Mouse (Mus musculus) forebrain, embryonic 14.5 days (tissue): ENCODE data around the gene Hand1. TPM values are rescaled to one million over a fixed set of nuclear protein-coding genes. Genes with fewer than 3 reads are reported as not detected.

Experiments
- ATAC-seq: fragments of 200-750 bp; cut with Nextera tagmentation; 2 replicates; pipeline ENCODE4 v1.8.0; 2017; ENCODE audit warnings: mild to moderate bottlenecking, moderate library complexity
- DNase-seq: peaks from one replicate; pipeline ENCODE4 v3.0.0-alpha.2; 2015; ENCODE audit warnings: low spot score
- H3K27ac ChIP-seq: fragments of 300-500 bp; sonication (generic); 2 replicates; pipeline ENCODE4 v1.5.1; 2014; ENCODE audit warnings: low read depth, mild to moderate bottlenecking, control low read depth, low read length, moderate library complexity
- H3K27me3 ChIP-seq: fragments of 300-500 bp; sonication (generic); replicated peaks from 2 replicates; pipeline ENCODE4 v1.6.1; 2014; ENCODE audit warnings: low read length, control low read depth, mixed read lengths; ENCODE audit not compliant: control insufficient read depth, insufficient read depth
- H3K36me3 ChIP-seq: fragments of 300-500 bp; sonication (generic); 2 replicates; pipeline ENCODE4 v1.6.1; 2014; ENCODE audit warnings: low read length, control low read depth; ENCODE audit not compliant: control insufficient read depth, insufficient read depth
- H3K4me1 ChIP-seq: fragments of 300-500 bp; sonication (generic); 2 replicates; pipeline ENCODE4 v1.6.1; 2014; ENCODE audit warnings: antibody characterized with exemption, low read length, control low read depth; ENCODE audit not compliant: control insufficient read depth, insufficient read depth
- H3K4me2 ChIP-seq: fragments of 300-500 bp; sonication (generic); 2 replicates; pipeline ENCODE4 v1.6.1; 2014; ENCODE audit warnings: mild to moderate bottlenecking, control low read depth, low read length
- H3K4me3 ChIP-seq: fragments of 300-500 bp; sonication (generic); 2 replicates; pipeline ENCODE4 v1.5.1; 2014; ENCODE audit warnings: low read depth, low read length, control low read depth
- H3K9ac ChIP-seq: fragments of 300-500 bp; sonication (generic); 2 replicates; pipeline ENCODE4 v1.6.1; 2014; ENCODE audit warnings: mild to moderate bottlenecking, low read length, control low read depth, moderate library complexity
- H3K9me3 ChIP-seq: fragments of 300-500 bp; sonication (generic); replicated peaks from 2 replicates; pipeline ENCODE4 v1.6.1; 2016; ENCODE audit warnings: low read length, control low read depth, mixed read lengths; ENCODE audit not compliant: control insufficient read depth
- WGBS: fragments of 180-500 bp; shearing (Covaris S2); extraction: QIAGEN DNeasy Blood & Tissue Kit; methylation state at CpG from one replicate; pipeline ENCODE4 v1.1.7; 2014; 5-methylcytosine and 5-hydroxymethylcytosine counted together
- polyA plus RNA-seq: library from polyadenylated mRNA; unstranded; fragments of >200 nt; fragmentation: Nextera tagmentation; extraction: Ambion mirVana; gene quantifications from 2 replicates; pipeline ENCODE4 v1.2.1, GENCODE M21; 2014

Gene Hand1
- polyA plus RNA-seq, 1 experiment from 2014 or later = not detected

DNA sequence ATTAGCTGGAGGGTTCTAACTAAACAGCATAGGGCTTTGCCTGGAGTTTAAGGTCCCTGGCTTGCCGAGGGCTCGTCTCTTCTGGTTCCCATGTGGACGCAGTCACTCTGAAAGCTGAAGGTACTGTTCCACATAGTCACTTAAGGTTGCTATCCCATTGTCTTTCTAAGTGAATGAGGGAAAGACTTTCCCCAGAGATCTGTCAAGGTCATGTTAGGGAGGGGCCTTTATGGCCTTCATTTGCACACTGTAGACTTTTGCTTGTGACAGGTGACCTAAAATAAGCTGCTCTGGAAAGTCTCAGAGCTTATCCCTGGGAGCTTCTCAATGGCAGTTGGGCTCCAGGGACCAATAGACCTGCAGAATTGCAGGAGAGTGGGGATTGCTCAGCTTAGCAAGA is 19.0 kb downstream of the Hand1 start:
- no peak overlapping the region for H3K4me2 ChIP-seq
- no peak overlapping the region for H3K9ac ChIP-seq
- H3K27me3 ChIP-seq = no peaks in the 10 kb centered on the region
- no peaks in the 10 kb centered on the region for H3K9me3 ChIP-seq
- H3K4me1 ChIP-seq = no peaks in the 10 kb centered on the region
- no peak overlapping the region for H3K27ac ChIP-seq
- WGBS = 92% methylated on average over 3 of the region's 3 CpGs
- no peak for DNase-seq
- H3K36me3 ChIP-seq = peaks cover 33% of the 10 kb centered on the region
- H3K4me3 ChIP-seq = no peak overlapping the region
- ATAC-seq = no peak

DNA sequence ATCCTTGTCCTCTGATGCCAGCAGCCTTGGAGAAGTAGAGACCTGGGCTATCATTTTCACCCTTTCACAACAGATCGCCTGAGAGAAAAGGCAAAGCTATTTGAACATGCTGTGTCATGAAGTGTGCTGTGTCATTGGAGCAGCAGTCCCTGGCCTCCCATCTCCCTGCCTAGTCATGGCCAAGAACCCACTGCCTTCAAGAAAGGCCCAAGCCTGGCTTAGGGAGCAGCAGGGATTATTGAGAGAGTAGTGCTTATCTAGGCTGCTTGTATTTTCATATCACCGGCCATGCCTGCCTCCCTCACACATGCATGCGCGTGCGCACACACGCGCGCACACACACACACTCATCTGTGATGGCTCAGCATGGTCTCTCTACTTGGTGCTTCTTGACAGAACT is 20.4 kb downstream of the Hand1 start:
- Histone ChIP-seq H3K27ac (no peak overlapping the region), H3K4me2 (no peak overlapping the region), H3K4me1 (no peaks in the 10 kb centered on the region), H3K27me3 (no peaks in the 10 kb centered on the region), H3K36me3 (peaks cover 38% of the 10 kb centered on the region), H3K9me3 (no peaks in the 10 kb centered on the region), H3K9ac (no peak overlapping the region), H3K4me3 (no peak overlapping the region)
- DNase-seq (no peak), ATAC-seq (no peak)
- WGBS = 97% methylated on average over 8 of the region's 8 CpGs

DNA sequence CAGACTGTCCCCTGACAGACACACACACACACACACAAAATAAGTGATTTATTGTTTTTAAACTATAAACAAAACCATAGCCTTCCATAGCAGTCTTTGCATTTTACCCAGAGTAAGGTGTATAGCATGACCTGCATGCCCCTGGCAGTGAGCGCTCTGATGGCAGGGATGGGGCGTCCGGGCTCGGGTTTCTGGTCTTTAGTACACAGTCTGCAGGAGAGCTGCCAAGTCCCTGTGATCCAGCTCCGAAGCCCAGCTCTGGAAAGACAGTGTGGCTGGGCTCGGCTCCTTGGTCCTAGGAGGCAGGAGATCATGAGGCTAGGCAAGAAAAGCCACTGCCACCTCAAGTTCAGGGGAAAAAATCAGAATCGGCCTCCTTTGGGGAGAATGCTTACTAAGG is 21.6 kb downstream of the Hand1 start:
- Histone ChIP-seq H3K36me3 (peaks cover 42% of the 10 kb centered on the region), H3K27me3 (no peaks in the 10 kb centered on the region), H3K9me3 (no peaks in the 10 kb centered on the region), H3K4me2 (no peak overlapping the region), H3K9ac (no peak overlapping the region), H3K4me1 (no peaks in the 10 kb centered on the region), H3K27ac (no peak overlapping the region), H3K4me3 (no peak overlapping the region)
- WGBS = 91% methylated on average over 7 of the region's 7 CpGs
- DNase-seq = no peak
- ATAC-seq = no peak

DNA sequence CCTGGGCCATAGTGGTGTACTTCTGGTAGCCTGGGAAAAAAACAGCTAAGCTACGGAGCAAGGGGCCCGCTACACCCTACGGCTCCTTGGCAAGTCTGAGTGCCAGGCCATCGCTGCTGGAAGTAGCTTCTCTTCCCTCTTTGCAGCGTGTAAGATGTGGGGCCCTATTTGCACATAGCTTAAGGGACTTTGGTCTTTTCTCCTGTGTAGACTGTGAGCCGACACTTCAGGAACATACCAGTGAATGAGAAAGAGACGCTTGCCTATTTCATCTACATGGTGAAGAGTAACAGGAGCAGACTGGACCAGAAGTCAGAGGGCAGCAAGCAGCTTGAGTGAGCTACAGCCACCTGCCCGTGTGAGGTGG is 22.9 kb downstream of the Hand1 start:
- DNase-seq (no peak), ATAC-seq (no peak)
- H3K27ac ChIP-seq = no peak overlapping the region
- no peaks in the 10 kb centered on the region for H3K9me3 ChIP-seq
- 90% methylated on average over 8 of the region's 8 CpGs for WGBS
- H3K4me1 ChIP-seq = no peaks in the 10 kb centered on the region
- no peak overlapping the region for H3K9ac ChIP-seq
- peaks cover 42% of the 10 kb centered on the region for H3K36me3 ChIP-seq
- no peak overlapping the region for H3K4me2 ChIP-seq
- no peaks in the 10 kb centered on the region for H3K27me3 ChIP-seq
- H3K4me3 ChIP-seq = no peak overlapping the region

DNA sequence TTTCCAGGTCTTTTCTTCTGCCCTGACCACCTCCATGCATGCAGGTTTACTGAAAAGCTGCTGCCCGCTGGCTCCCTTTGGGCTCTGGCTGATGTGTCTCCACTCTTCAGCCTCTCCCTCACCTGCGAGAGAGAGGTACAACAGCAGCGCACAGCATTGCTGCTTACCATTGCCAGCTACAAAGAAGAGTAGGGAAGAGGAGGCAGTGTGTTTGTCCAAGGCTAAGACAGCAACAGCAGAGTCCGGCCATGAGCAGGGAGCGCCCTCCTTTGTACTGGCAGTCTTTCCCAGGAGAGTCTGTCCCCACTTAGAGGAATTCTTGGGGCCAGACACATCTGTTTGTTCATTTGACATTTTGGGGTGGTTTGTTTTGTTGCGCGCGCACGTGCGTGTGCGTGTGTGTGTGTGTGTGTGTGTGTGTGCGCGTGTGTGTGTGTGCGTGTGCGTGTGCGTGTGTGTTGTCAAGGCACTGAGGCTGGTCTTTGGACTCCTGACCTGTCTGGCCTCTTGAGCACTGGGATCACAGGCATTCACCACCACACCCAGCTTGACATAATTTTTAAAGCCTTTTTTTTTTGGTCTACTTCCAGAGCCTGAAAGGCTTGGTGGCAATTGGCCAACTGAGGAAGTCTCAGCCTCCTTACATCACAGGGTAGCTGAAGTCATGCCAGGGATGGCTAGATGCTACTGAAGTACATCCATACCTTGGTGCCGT is 23.4 kb downstream of the Hand1 start:
- ATAC-seq (no peak), DNase-seq (no peak)
- WGBS = 97% methylated on average over 17 of the region's 17 CpGs
- no peak overlapping the region for H3K9ac ChIP-seq
- H3K4me1 ChIP-seq = no peaks in the 10 kb centered on the region
- no peaks in the 10 kb centered on the region for H3K9me3 ChIP-seq
- no peak overlapping the region for H3K4me3 ChIP-seq
- H3K36me3 ChIP-seq = peaks cover 42% of the 10 kb centered on the region
- H3K27ac ChIP-seq = no peak overlapping the region
- no peaks in the 10 kb centered on the region for H3K27me3 ChIP-seq
- no peak overlapping the region for H3K4me2 ChIP-seq

DNA sequence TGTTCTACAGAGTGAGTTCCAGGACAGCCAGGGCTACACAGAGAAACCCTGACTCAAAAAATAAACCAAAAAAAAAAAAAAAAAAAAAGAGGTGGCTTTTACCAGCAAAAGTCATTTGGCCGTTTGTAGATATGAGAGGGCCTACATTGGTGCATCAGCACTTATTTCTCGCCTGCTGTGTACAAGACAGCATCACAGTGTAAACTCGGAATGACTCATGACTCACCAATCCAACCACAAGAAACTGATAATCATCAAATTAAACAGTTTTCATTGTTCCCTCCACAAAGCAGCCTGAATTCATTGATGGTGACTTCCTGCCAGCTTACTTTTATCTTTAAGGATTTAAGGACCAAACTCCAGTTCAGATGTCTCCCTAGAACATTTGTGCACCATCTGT is 27.6 kb downstream of the Hand1 start:
- Histone ChIP-seq H3K36me3 (peaks cover 20% of the 10 kb centered on the region), H3K9me3 (no peaks in the 10 kb centered on the region), H3K4me1 (peaks cover 18% of the 10 kb centered on the region), H3K27me3 (no peaks in the 10 kb centered on the region), H3K27ac (no peak overlapping the region), H3K4me2 (no peak overlapping the region), H3K9ac (no peak overlapping the region), H3K4me3 (no peak overlapping the region)
- DNase-seq = no peak
- no peak for ATAC-seq
- WGBS = 80% methylated on average over 3 of the region's 3 CpGs

DNA sequence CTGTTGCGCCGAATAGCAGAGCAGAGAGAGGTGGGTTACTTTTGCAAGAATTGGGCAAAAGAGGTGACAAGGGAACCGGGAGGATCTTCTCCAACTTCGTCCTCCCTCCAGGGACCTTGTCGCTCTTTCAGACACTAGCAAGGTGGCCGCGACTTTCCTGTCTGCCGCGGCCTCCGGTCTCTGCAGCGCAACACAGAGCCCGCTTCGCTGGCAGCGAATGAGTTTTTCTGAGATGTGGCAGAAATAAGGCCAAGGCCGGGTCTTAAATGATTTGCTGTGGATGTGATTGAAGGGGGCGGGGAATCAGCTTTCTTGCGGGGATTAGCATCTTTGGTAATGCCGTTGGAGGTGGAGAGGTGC is 30.1 kb downstream of the Hand1 start:
- Histone ChIP-seq H3K27ac (0 out of 2 replicates have a peak overlapping the region, but pooled peaks have one; percentile 9), H3K9ac (peak overlapping the region; percentile 87), H3K36me3 (peaks cover 4% of the 10 kb centered on the region; the same call in 1 of the 2 replicates), H3K4me3 (peak overlapping the region; percentile 95), H3K9me3 (no peaks in the 10 kb centered on the region), H3K4me2 (peak overlapping the region; percentile 96), H3K4me1 (peaks cover 18% of the 10 kb centered on the region), H3K27me3 (no peaks in the 10 kb centered on the region)
- under 1% methylated on average over 18 of the region's 18 CpGs for WGBS
- peak; percentile 57 for DNase-seq
- no peak for ATAC-seq

DNA sequence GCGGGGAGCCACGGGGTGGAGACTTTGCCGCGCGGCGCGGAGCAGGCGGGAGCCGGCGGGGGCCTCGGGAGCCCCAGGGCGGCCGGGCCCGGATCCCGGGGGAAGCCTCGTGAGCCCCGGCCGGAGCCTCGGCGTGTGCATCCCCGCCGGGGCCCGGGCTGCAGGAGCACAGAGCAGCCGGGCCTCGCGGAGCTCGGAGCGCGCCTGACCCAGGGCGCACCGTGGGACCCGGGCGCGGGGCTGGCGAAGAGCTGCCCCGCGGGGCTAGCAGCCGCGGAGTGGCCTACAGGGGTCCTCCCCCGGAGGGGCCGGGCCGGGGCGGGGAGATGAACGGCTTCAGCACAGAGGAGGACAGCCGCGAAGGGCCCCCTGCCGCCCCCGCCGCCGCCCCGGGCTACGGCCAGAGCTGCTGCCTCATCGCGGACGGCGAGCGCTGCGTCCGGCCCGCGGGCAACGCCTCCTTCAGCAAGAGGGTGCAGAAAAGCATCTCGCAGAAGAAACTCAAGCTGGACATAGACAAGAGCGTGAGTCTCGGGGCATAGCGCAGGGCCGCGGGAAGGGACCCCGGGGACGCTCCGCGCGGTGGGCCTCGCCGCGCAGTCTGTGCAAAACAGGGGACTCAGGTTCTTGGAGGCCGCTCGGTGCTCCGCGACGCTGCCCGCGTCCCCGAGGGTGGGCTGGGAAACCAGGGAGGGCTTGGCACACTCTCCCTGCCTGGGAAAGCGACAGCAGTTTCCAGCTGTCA is 30.7 kb downstream of the Hand1 start:
- H3K4me2 ChIP-seq = peak overlapping the region; percentile 96
- peaks cover 18% of the 10 kb centered on the region for H3K4me1 ChIP-seq
- ATAC-seq = peak; percentile 59
- peak; percentile 59 for DNase-seq
- peak overlapping the region; percentile 95 for H3K4me3 ChIP-seq
- under 1% methylated on average over 76 of the region's 85 CpGs for WGBS
- no peaks in the 10 kb centered on the region for H3K27me3 ChIP-seq
- peaks cover 3% of the 10 kb centered on the region; the same call in 1 of the 2 replicates for H3K36me3 ChIP-seq
- peak overlapping the region; percentile 48; the same call in 1 of the 2 replicates for H3K27ac ChIP-seq
- peak overlapping the region; percentile 87 for H3K9ac ChIP-seq
- no peaks in the 10 kb centered on the region for H3K9me3 ChIP-seq
